Mouse (Mus musculus) v-Abl transformed pro-B cells (cell line): ENCODE measurements at regions not wholly inside any gene's neighbourhood (a gene's known extent, or its start where the extent isn't known, plus 50 kb on each side); places are given as distances from the start of the nearest gene placed in this dataset.

Source experiments
- in situ Hi-C, 2 experiments: fragments of 400-800 bp; cut with MboI; formaldehyde crosslinking; loops; one replicate each; pipeline ENCODE4 v1.15.1; 2025; ENCODE audit not compliant: unreplicated experiment in 2 of 2

DNA sequence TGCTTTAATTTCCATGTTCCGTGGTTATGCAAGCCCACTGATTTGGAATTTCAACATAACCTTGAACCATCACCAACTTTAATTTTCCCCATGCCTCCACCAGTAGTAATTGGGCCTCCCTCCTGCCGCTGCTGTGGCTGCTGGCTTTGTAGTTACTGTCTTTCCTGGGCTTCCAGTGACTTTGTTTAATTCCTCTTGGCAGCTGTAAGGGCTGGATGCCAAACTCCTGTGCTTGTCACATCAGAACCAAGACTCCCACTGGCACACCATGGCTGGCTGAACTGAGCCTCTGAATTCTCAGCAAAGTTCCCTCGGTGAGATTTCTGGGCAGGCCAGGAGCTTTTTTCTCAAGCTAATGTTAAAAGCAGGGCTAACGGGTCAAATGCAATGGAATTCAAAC is 133.2 kb upstream of the Lyplal1 start:
- in situ Hi-C loops = no loop called here

- in situ Hi-C loops = no loop called here
Measured at GRCm38 (mm10) chr1:186249214-186249613, 132.1 kb upstream of the Lyplal1 start.

DNA sequence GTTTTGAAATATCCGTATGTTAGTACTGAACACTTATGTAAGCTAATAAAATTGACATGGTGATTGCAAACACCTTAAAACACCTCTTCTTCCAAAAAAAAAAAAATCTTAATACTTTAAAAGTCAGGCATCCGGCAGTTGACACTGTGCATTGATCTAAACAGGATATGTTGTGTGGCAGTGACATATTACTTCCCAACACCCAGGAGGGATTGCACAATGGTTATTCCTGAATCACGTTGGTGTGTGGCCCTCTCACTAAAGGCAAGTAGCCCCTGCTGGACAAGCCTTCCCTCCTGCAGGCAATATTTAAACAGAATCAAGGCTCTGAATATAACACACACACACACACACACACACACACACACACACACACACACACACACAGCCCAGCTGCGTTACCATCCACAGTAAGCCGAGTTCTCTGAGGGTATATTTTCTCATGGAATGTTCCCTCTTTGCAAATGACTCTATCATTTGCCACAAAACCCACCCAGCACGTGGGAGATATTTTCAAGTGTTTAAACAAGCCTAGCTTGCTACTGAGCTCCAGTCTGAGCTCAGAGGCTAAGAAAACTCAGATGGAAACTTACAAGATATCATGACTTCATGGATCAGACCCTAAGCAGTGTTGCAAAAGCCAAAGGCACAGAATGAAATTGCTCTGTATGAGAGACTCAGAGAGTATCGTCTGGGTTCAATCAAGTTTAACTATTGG is 128.8 kb upstream of the Lyplal1 start:
- in situ Hi-C loops = no loop called here

DNA sequence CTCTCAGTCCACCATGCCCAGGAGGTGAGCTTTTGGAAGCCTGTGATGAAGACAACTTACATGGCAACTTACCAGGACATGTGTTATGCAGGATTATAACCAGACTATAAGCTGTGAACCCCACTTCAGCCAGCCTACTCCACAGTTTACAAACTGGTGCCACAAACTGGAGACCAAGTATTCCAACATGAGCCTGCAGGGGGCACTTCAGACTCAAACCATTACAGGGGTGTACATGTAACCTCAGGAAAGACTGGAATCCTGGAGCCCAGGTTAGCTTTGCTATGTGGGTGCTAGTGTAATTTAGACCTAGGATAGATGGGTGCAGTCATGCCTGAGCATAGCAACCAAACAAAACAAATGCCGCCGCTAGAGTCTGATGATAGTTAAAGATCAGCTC is 124.0 kb upstream of the Lyplal1 start:
- in situ Hi-C loops = no loop called here

GRCm38 (mm10) chr1:186237556-186237955 is 120.4 kb upstream of the Lyplal1 start:
- in situ Hi-C loops = no loop called here

GRCm38 (mm10) chr1:186236267-186237020 is 119.3 kb upstream of the Lyplal1 start:
- in situ Hi-C loops = no loop called here

- in situ Hi-C loops = no loop called here
Measured at GRCm38 (mm10) chr1:186234536-186234935, 117.4 kb upstream of the Lyplal1 start.

- in situ Hi-C loops = no loop called here
Measured at GRCm38 (mm10) chr1:186230476-186230875, 113.4 kb upstream of the Lyplal1 start.

DNA sequence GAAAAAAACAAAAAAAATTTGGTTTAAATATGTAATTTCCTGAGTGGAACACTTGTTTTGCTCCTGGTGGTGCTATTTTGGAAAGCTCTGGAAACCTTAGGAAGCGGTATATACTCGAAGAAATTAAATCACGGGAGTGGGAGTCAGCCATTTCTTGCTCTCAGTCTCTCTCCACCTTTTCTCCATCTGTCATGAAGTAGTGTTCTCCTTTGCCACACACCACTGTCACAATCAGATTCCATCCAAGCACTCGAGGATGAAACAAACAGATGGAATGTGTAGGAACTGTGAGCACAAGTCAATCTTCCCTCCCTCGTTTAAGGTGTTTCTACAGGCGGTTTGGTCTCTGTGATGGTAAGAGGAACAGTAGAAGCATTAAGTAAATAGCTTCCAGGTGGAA is 112.7 kb upstream of the Lyplal1 start:
- in situ Hi-C loops = no loop called here

DNA sequence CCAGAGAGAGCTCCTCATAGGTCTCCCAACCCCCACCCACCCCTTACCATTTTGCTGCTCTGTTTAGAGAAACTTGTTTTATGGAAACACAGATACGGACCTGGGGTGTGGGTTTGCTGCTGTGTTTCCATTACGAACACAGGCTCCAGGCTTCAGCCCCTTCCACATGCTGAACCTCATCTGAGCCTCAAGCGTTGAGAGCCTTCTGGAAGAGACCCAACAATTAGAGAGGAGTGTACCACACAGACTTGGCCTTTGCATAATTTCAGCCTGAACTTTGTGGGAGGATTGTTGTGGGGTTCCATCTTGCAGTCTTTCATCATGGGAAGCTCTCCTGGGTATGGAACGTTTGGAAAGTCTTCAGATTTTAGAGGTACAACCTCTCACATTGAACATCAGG is 111.3 kb upstream of the Lyplal1 start:
- in situ Hi-C loops = no loop called here

DNA sequence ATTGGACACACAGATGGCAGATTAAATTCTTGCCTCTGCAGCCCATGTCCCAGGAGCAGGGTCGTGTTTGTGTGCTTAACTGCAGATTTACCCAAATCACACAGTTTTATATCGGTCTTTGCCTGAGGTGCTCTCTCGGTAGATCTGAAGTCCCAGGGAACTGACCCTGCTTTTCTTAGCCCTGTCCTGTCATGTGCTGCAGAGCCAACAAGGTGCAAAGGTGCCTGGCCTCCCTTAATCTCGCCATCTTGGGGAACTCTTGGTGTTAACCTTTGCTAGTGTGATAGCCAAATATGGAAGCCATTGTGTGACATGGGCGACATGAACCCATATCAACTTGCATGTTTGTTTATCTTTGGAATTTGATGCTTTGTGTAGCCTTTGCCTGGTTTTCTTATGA is 107.1 kb upstream of the Lyplal1 start:
- in situ Hi-C loops = no loop called here

GRCm38 (mm10) chr1:186223417-186223816 is 106.3 kb upstream of the Lyplal1 start:
- in situ Hi-C loops = no loop called here

DNA sequence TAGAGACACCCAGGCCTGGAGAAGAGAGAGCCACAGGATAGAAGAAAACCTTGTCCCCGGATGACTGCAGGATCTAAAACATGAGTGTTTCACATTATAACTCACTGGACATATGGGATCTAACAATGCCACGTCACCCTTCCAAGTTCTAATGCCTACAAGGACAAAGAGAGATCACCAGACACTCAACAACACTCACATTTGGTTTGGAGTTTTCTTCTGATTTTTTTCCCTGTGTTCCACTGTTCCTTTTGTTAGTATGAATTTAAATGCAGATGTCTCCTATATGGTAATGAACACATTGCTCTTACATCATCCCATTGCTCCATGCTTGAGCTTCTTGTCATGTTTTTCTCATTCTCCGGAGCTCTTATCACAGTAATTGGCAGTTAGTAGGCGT is 101.9 kb upstream of the Lyplal1 start:
- in situ Hi-C loops = no loop called here

DNA sequence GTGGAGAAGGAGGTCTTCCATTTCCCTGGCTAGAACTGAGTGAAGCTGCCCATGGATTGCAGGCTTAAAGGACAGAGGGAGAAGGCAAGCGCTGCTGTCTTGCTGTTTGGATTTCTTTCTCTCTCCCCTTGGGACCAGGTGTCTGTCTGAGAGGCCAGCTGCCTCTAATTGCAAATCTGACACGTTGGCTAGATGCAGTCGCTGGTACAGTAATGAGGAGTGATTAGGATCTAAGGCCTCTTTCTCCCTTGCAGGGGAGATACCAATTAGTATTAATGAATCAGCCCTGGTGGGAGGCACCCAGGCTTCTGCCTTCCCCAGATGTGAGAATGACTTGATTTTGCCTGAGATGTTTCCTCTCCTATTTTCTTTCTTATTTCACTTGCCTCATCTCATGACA is 100.1 kb upstream of the Lyplal1 start:
- in situ Hi-C loops = no loop called here

DNA sequence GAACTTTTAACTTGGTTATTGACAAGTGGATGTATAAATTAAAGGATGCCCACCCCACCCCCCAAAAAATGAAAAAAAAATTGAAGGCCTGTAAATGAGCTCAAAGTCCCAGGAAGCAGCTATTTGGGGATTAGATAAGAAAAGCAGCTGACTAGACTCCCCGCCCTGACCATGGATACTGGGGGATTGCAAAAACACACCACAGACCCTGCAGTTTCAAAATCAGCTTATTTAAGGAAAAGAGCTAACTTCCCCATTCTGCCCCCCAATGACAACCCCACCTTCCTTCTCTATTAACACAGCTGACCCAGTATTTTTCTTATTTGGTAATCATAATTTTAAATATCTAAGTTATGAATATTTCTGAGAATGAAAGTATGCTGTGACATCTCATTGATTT is 87.0 kb upstream of the Lyplal1 start:
- in situ Hi-C loops = no loop called here

DNA sequence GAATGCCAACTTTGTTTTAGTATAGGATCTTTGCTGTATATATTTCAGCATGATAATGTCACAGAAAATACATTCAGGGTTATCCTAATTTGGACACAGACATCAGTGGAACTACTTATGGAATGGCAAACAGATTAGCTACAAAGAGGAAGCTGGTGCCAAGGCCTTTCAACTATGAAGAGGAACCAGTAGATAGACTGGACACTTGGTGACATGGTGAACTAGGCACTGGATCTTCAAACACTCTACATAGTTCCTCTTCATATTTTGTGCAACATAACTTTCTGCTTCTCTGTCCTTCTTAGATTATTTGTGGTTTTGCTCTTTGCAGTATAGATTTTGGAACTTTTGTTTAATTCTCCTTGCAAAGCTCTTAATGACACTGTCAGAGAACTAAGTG is 85.4 kb upstream of the Lyplal1 start:
- in situ Hi-C loops = no loop called here

DNA sequence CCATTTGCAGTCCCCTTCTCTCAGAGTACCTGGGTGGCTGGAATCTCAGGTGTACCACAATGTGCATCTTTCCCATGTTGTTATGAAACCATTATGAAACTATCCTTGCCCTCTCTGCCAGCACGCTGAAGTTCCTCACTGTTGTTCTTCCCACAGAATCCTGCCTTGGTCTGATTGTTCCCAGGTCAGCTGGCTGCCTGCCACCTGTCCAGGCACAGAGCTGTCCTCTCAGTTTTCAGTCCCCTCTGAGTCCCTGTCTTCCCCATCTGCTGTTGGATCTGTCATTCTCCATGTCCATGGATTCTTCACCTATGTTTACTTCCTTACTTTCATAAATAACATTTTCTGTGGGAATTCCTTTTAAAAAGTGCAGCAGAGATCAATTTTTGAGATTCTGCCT is 81.3 kb upstream of the Lyplal1 start:
- in situ Hi-C loops = loop anchor here in 1 of 2 experiments (25.0 kb wide), 1 partner anchor 514 kb away; the partner anchor contains the start of gene Tgfb2

- in situ Hi-C loops = loop anchor here in 1 of 2 experiments (25.0 kb wide), 1 partner anchor 515 kb away; the partner anchor contains the start of gene Tgfb2
Measured at GRCm38 (mm10) chr1:186197057-186197456, 79.9 kb upstream of the Lyplal1 start.

- in situ Hi-C loops = loop anchor here in 1 of 2 experiments (25.0 kb wide), 1 partner anchor 523 kb away; the partner anchor contains the start of gene Tgfb2
Measured at GRCm38 (mm10) chr1:186189390-186189789, 72.3 kb upstream of the Lyplal1 start.

GRCm38 (mm10) chr1:186187372-186187771 is 70.3 kb upstream of the Lyplal1 start:
- in situ Hi-C loops = loop anchor here in 1 of 2 experiments (25.0 kb wide), 1 partner anchor 525 kb away; the partner anchor contains the start of gene Tgfb2

GRCm38 (mm10) chr1:186183204-186183651 is 66.1 kb upstream of the Lyplal1 start:
- in situ Hi-C loops = loop anchor here in 1 of 2 experiments (25.0 kb wide), 1 partner anchor 529 kb away; the partner anchor contains the start of gene Tgfb2
